Mouse (Mus musculus): ENCODE measurements around the gene Ywhah. TPM values are rescaled to one million over a fixed set of nuclear protein-coding genes. Genes with fewer than 3 reads are reported as not detected.
A peak's percentile ranks its signal among the peaks of the same experiment; 100 is the strongest.

Ywhah gene
- 10 to 100 TPM; 46.7 to 47.6 TPM for total RNA-seq (2021)
- long read RNA-seq, experiment 1, transcript Ywhah-201 (2 exons, 1,764 nt), result major isoform, 84 of 87 reads
- long read RNA-seq, experiment 1, partial matches to known transcripts, result 3 of 87 reads
- long read RNA-seq, experiment 1, other reads (novel, unspliced or antisense), result 0 of 87 reads
- long read RNA-seq, experiment 2, transcript Ywhah-201 (2 exons, 1,764 nt), result major isoform, 107 of 111 reads
- long read RNA-seq, experiment 2, partial matches to known transcripts, result 0 of 111 reads
- long read RNA-seq, experiment 2, other reads (novel, unspliced or antisense), result 4 of 111 reads

GRCm38 (mm10) chr5:33018561-33019425 lies at the start of gene Ywhah:
Gene Ywhah, plus strand, starts transcription at chr5:33018816.
- intact Hi-C loops (cut with DNase I), result no loop called here
- DNase-seq, result peak; percentile 93 to 94

- DNase-seq, result no peak
- intact Hi-C loops (cut with DNase I), result no loop called here
These were observed 42.1 kb upstream of the Ywhah start for GRCm38 (mm10) chr5:32976541-32976940.

- intact Hi-C loops (cut with DNase I), result no loop called here
- DNase-seq, result no peak
These were observed 41.4 kb upstream of the Ywhah start for GRCm38 (mm10) chr5:32977179-32977578.

GRCm38 (mm10) chr5:32985379-32985778 lies 33.2 kb upstream of the Ywhah start:
- intact Hi-C loops (cut with DNase I), result no loop called here
- DNase-seq, result no peak

- DNase-seq, result no peak
- intact Hi-C loops (cut with DNase I), result no loop called here
These were observed 30.7 kb upstream of the Ywhah start for GRCm38 (mm10) chr5:32987873-32988272.

GRCm38 (mm10) chr5:32989959-32990640 lies 28.5 kb upstream of the Ywhah start:
- no peak for DNase-seq
- intact Hi-C loops (cut with DNase I), result loop anchor here (5.0 kb wide), 1 partner anchor 42 kb away; no protein-coding TSS in a partner anchor

- DNase-seq, result peak in 1 of 2 experiments; percentile 27
- intact Hi-C loops (cut with DNase I), result loop anchor here (5.0 kb wide), 1 partner anchor 41 kb away; no protein-coding TSS in a partner anchor
These were observed 27.5 kb upstream of the Ywhah start for GRCm38 (mm10) chr5:32991152-32991551.

- DNase-seq, result no peak
- intact Hi-C loops (cut with DNase I), result loop anchor here (5.0 kb wide), 1 partner anchor 38 kb away; no protein-coding TSS in a partner anchor
These were observed 24.1 kb upstream of the Ywhah start for GRCm38 (mm10) chr5:32994471-32994870.

GRCm38 (mm10) chr5:32995756-32996155 lies 22.9 kb upstream of the Ywhah start:
- DNase-seq, result no peak
- intact Hi-C loops (cut with DNase I), result no loop called here

GRCm38 (mm10) chr5:32996560-32996959 lies 22.1 kb upstream of the Ywhah start:
- no peak for DNase-seq
- intact Hi-C loops (cut with DNase I), result no loop called here

- intact Hi-C loops (cut with DNase I), result no loop called here
- DNase-seq, result no peak
These were observed 20.9 kb upstream of the Ywhah start for GRCm38 (mm10) chr5:32997686-32998085.

GRCm38 (mm10) chr5:32998783-32999182 lies 19.8 kb upstream of the Ywhah start:
- intact Hi-C loops (cut with DNase I), result no loop called here
- DNase-seq, result no peak

- intact Hi-C loops (cut with DNase I), result no loop called here
- no peak for DNase-seq
These were observed 17.5 kb upstream of the Ywhah start for GRCm38 (mm10) chr5:33001111-33001510.

- no peak for DNase-seq
- intact Hi-C loops (cut with DNase I), result no loop called here
These were observed 15.8 kb upstream of the Ywhah start for GRCm38 (mm10) chr5:33002781-33003180.

- DNase-seq, result no peak
- intact Hi-C loops (cut with DNase I), result no loop called here
These were observed 15.1 kb upstream of the Ywhah start for GRCm38 (mm10) chr5:33003500-33003899.

GRCm38 (mm10) chr5:33004110-33004509 lies 14.5 kb upstream of the Ywhah start:
- intact Hi-C loops (cut with DNase I), result no loop called here
- DNase-seq, result no peak

GRCm38 (mm10) chr5:33005442-33006145 lies 13.0 kb upstream of the Ywhah start:
- no peak for DNase-seq
- intact Hi-C loops (cut with DNase I), result no loop called here

GRCm38 (mm10) chr5:33006670-33007069 lies 11.9 kb upstream of the Ywhah start:
- intact Hi-C loops (cut with DNase I), result no loop called here
- no peak for DNase-seq

- no peak for DNase-seq
- intact Hi-C loops (cut with DNase I), result no loop called here
These were observed 11.2 kb upstream of the Ywhah start for GRCm38 (mm10) chr5:33007371-33007770.

GRCm38 (mm10) chr5:33009301-33009700 lies 9.3 kb upstream of the Ywhah start:
- DNase-seq, result no peak
- intact Hi-C loops (cut with DNase I), result no loop called here

Measured in gastrocnemius, postnatal 36 days (tissue).